Mouse (Mus musculus) ES-Bruce4 (cell line): ENCODE data around the gene Lrrc73. TPM values are rescaled to one million over a fixed set of nuclear protein-coding genes. Genes with fewer than 3 reads are reported as not detected.

Experiments
- H3K27ac ChIP-seq: 2 replicates; pipeline ENCODE4 v1.5.1; 2012; ENCODE audit warnings: low read length, inconsistent platforms; ENCODE audit not compliant: insufficient read depth
- H3K27me3 ChIP-seq: 2 replicates; pipeline ENCODE4 v1.6.1; 2012; ENCODE audit warnings: mild to moderate bottlenecking, low read length, inconsistent platforms; ENCODE audit not compliant: control insufficient read depth, poor library complexity, insufficient read depth, severe bottlenecking
- H3K36me3 ChIP-seq: 2 replicates; pipeline ENCODE4 v1.6.1; 2012; ENCODE audit warnings: inconsistent platforms, mild to moderate bottlenecking, low read length, moderate library complexity; ENCODE audit not compliant: control insufficient read depth, poor library complexity, insufficient read depth, severe bottlenecking
- H3K4me1 ChIP-seq: one replicate; pipeline ENCODE4 v1.8.1; 2011; ENCODE audit warnings: low read length; ENCODE audit not compliant: control insufficient read depth, insufficient read depth
- H3K4me3 ChIP-seq: 2 replicates; pipeline ENCODE4 v1.5.1; 2011; ENCODE audit warnings: low read depth, mild to moderate bottlenecking, low read length
- H3K9ac ChIP-seq: 2 replicates; pipeline ENCODE4 v1.6.1; 2012; ENCODE audit warnings: low read depth, mild to moderate bottlenecking, inconsistent platforms; ENCODE audit not compliant: poor library complexity, severe bottlenecking
- H3K9me3 ChIP-seq: replicated peaks from 2 replicates; pipeline ENCODE4 v1.6.1; 2012; ENCODE audit warnings: mild to moderate bottlenecking, low read length, inconsistent platforms; ENCODE audit not compliant: control insufficient read depth, poor library complexity, insufficient read depth, severe bottlenecking
- CTCF ChIP-seq: IDR thresholded peaks from one replicate; pipeline ENCODE4 v1.8.1; 2011; ENCODE audit warnings: low read depth, low read length
- EP300 ChIP-seq: IDR thresholded peaks from 2 replicates; pipeline ENCODE4 v1.6.1; 2011; ENCODE audit warnings: low read depth, low read length; ENCODE audit not compliant: insufficient read depth
- POLR2A ChIP-seq: IDR thresholded peaks from one replicate; pipeline ENCODE4 v1.8.1; 2011; ENCODE audit warnings: low read length; ENCODE audit not compliant: insufficient read depth
- polyA plus RNA-seq: library from polyadenylated mRNA; stranded (reverse); fragments of >200 nt; gene quantifications from 2 replicates; pipeline ENCODE4 v1.2.4, GENCODE M21; 2011; ENCODE audit warnings: low read depth; ENCODE audit not compliant: missing spikeins, insufficient read depth, insufficient read length

The Lrrc73 gene
- polyA plus RNA-seq, 1 experiment = 0.57 TPM

- peaks cover 18% of the 10 kb centered on the region for H3K4me1 ChIP-seq
- no peak overlapping the region for H3K9ac ChIP-seq
- no peak overlapping the region for H3K4me3 ChIP-seq
- no peaks in the 10 kb centered on the region for H3K27me3 ChIP-seq
- H3K36me3 ChIP-seq = peaks cover 12% of the 10 kb centered on the region
- H3K27ac ChIP-seq = no peak overlapping the region
- TF ChIP-seq CTCF (no peak), POLR2A (no peak), EP300 (0 out of 2 replicates have a peak, but pooled peaks have one; percentile 5)
- H3K9me3 ChIP-seq = no peaks in the 10 kb centered on the region
Measured at GRCm38 (mm10) chr17:46284653-46285052, 31.3 kb downstream of the Lrrc73 start.

GRCm38 (mm10) chr17:46285407-46285806 is 32.1 kb downstream of the Lrrc73 start:
- Histone ChIP-seq H3K36me3 (peaks cover 5% of the 10 kb centered on the region; the same call in 1 of the 2 replicates), H3K4me3 (no peak overlapping the region), H3K27ac (no peak overlapping the region), H3K9me3 (no peaks in the 10 kb centered on the region), H3K4me1 (peaks cover 18% of the 10 kb centered on the region), H3K27me3 (no peaks in the 10 kb centered on the region), H3K9ac (no peak overlapping the region)
- no peak for TF ChIP-seq POLR2A
- no peak for TF ChIP-seq EP300
- no peak for TF ChIP-seq CTCF

GRCm38 (mm10) chr17:46287678-46288095 is 34.4 kb downstream of the Lrrc73 start:
- Histone ChIP-seq H3K4me1 (peaks cover 18% of the 10 kb centered on the region), H3K4me3 (no peak overlapping the region), H3K9me3 (no peaks in the 10 kb centered on the region), H3K27ac (peak overlapping the region; percentile 23; the same call in 1 of the 2 replicates), H3K36me3 (no peaks in the 10 kb centered on the region), H3K27me3 (no peaks in the 10 kb centered on the region), H3K9ac (no peak overlapping the region)
- TF ChIP-seq POLR2A (no peak), EP300 (0 out of 2 replicates have a peak, but pooled peaks have one; percentile 19), CTCF (no peak)

- Histone ChIP-seq H3K9me3 (no peaks in the 10 kb centered on the region), H3K4me1 (no peaks in the 10 kb centered on the region), H3K9ac (no peak overlapping the region), H3K27me3 (peaks cover 12% of the 10 kb centered on the region), H3K4me3 (no peak overlapping the region), H3K27ac (no peak overlapping the region), H3K36me3 (no peaks in the 10 kb centered on the region)
- TF ChIP-seq EP300 (no peak), CTCF (no peak), POLR2A (no peak)
Measured at GRCm38 (mm10) chr17:46296601-46297000, 43.3 kb downstream of the Lrrc73 start.

- Histone ChIP-seq H3K27ac (no peak overlapping the region), H3K4me3 (peak overlapping the region; percentile 62; the same call in 1 of the 2 replicates), H3K9ac (no peak overlapping the region), H3K4me1 (no peaks in the 10 kb centered on the region), H3K9me3 (no peaks in the 10 kb centered on the region), H3K27me3 (peaks cover 12% of the 10 kb centered on the region), H3K36me3 (no peaks in the 10 kb centered on the region)
- TF ChIP-seq POLR2A = no peak
- no peak for TF ChIP-seq EP300
- TF ChIP-seq CTCF = no peak
Measured at GRCm38 (mm10) chr17:46297028-46297363, 43.7 kb downstream of the Lrrc73 start.

- Histone ChIP-seq H3K4me3 (peak within 1 kb of the TSS; percentile 62), H3K9me3 (no peaks in the 10 kb centered on the region), H3K27me3 (peaks cover 12% of the 10 kb centered on the region), H3K27ac (no peak within 1 kb of the TSS), H3K9ac (peak within 1 kb of the TSS; percentile 70), H3K4me1 (no peaks in the 10 kb centered on the region), H3K36me3 (no peaks in the 10 kb centered on the region)
- TF ChIP-seq POLR2A (no peak), CTCF (no peak), EP300 (no peak)
Measured at GRCm38 (mm10) chr17:46297364-46298219, 44.3 kb downstream of the Lrrc73 start, which contains the start of gene Dlk2. Gene Dlk2, plus strand, starts transcription at chr17:46297421.
